Mouse (Mus musculus) brain, embryonic 14.5 days (tissue): ENCODE measurements around the gene Usp7. TPM values are rescaled to one million over a fixed set of nuclear protein-coding genes. Genes with fewer than 3 reads are reported as not detected.

Experiments
- DNase-seq: peaks from one replicate; pipeline ENCODE4 v3.0.0-alpha.2; 2011; ENCODE audit warnings: low read depth
- CTCF ChIP-seq: fragments of 200-500 bp; IDR thresholded peaks from 2 replicates; pipeline ENCODE4 v1.5.1; 2012; ENCODE audit warnings: inconsistent platforms, mild to moderate bottlenecking, moderate library complexity, borderline replicate concordance; ENCODE audit not compliant: insufficient read depth, insufficient read length; ENCODE audit errors: extremely low read depth
- POLR2A ChIP-seq: fragments of 200-500 bp; IDR thresholded peaks from 2 replicates; pipeline ENCODE4 v1.6.1; 2012; ENCODE audit warnings: mild to moderate bottlenecking, inconsistent platforms, borderline replicate concordance; ENCODE audit not compliant: poor library complexity, insufficient read depth, insufficient read length, severe bottlenecking; ENCODE audit errors: extremely low read depth
- polyA plus RNA-seq: library from polyadenylated mRNA; depleted of rRNA; stranded (reverse); fragments of >200 nt; gene quantifications from 2 replicates; pipeline ENCODE4 v1.2.3, GENCODE M21; 2012

Usp7 gene
- polyA plus RNA-seq, 1 experiment = 127 TPM

DNA sequence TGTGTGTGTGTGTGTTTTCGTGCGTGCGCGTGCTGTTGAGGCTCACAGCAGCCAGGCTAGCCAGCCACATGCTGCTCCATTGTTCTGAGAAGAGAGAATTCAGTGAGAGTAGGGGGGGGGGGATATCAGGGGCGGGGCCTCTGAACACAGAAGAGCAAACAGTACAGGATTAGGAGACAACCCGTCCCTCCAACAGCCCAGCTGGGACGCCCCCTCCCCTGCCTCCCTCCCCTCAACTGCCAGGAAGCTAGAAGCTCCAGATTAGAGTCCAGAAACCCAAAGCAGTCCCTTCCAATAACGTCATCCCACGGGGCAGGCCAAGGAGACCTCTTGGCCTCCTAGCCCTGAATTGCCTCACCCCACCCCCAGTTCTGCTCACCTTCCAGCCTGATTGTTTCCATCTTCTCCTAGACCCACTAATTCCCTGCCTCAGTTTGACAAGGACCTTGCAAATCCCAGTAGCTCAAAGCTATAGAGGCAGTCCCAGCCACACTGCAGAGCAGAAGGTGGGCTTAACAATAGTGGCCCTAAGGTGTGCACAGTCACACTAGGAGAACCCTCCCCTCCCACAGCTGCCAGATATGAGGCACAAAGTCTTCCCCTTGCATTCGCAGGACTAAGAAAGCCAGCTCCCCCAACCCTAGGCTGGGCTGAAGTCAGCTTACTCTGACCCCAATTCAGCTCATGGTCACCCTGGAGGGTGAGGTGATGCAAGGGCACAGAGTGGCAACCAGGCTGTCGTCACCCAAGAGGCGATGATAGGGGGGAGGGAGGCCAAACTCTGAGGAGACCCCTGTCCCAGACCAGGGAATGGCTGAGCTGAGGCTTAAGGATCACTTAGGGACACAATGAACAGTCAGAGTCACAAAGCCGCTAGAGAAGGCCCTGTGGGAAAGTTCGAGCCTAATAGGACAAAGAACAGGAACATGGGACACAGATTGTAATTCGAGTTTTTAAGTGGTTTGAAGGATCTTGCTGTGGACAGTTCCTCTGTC is 121.8 kb downstream of the Usp7 start:
- TF ChIP-seq POLR2A = no peak
- TF ChIP-seq CTCF = no peak
- DNase-seq = peak; percentile 85

DNA sequence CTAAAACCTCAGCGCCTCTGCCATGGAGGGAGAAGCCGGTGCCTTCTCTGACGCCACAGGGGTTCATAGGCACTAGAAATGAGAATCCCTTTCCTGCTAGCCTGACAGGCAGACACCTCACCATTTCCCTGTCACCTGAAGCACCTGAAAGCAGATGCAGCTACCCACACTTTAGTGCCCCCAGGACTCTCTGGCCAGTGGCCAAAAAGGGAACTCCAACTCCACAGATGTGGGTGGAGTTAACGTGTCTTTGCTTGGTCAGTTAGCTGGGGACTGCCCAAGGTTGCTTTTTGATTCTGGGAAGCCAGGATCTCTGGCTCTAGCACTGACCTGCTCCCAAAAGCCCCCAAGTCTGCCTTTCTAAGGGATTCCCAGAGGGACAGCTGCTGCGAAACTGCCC is 122.7 kb downstream of the Usp7 start:
- TF ChIP-seq CTCF = no peak
- no peak for TF ChIP-seq POLR2A
- DNase-seq = peak; percentile 12

DNA sequence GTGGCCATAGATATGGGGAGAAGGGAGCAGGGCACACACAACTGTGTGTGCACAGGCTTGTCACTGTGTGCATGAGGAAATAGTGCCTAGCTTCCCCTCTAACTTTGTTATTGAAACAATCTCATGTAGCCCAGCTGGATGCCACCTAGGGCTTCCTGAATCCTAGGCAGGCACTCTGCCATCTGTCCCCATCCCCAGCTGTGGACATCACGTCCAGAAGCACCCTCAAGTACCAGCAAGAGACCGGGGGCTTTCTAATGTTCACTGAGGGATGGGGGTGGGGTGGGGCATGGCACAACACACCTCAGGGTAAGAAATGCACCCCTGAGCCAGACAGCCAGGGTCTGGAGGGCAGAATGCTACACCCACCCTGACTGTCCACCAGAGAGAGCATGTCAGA is 123.7 kb downstream of the Usp7 start:
- no peak for DNase-seq
- TF ChIP-seq CTCF (no peak), POLR2A (no peak)

DNA sequence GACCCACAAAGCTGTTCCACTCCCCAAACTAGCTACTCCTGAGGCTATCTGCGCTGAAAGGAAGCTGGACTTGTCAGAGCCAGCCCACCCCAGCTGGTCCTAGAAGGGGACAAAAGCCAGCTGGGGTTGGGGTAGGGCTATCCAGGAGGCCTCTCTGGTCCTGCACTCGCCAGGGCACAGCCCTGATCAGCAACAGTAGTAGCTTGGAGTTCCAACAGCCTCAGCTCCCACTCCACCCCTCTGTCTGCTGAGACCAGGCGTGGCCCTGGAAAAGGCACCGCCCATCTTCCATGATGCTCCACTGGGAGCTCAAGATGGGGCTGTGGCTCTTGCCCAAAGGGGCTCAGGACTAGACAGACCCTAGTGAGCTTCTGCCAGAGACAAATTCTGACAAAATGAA is 124.3 kb downstream of the Usp7 start:
- TF ChIP-seq POLR2A = no peak
- DNase-seq = no peak

DNA sequence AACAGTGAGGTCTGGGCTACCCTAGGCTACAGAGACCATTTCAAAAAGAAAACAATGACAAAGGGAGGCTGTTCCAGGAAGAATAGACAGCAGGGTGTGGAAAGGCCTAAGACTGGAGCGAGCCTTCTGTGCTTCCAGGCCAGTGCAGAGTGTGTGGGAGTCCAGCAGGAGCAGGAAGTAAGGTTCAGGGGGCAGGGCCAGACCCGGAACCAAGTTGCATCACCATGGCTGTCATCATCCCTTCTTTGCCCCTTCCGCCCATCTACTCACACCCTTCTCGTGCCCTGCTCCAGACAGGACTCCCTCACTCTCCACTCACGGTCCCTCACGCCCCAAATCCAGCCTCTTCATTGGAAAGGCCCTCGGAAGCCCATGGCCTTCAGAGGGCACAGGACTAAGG is 124.8 kb downstream of the Usp7 start:
- no peak for DNase-seq
- TF ChIP-seq CTCF = no peak
- no peak for TF ChIP-seq POLR2A

DNA sequence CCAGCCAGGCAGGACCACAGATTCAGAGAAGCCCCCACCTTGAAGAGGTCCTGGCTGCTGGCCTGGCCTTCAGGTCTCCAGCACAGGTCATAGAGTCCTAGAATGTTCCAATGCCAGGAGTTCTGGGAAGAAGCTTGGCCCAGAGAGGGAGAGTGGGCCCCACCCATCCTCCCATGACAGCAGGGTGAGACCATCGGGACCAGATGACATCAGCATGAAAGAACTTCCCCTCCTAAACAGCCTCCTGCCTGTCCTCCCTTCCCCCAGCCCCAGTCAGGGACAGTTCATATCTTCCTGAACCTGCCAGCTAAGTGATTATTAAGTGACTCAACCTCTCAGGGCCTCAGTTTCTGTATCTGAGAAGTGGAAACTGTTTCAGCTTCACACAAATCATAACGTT is 125.7 kb downstream of the Usp7 start:
- no peak for DNase-seq
- TF ChIP-seq CTCF = no peak
- TF ChIP-seq POLR2A = no peak

DNA sequence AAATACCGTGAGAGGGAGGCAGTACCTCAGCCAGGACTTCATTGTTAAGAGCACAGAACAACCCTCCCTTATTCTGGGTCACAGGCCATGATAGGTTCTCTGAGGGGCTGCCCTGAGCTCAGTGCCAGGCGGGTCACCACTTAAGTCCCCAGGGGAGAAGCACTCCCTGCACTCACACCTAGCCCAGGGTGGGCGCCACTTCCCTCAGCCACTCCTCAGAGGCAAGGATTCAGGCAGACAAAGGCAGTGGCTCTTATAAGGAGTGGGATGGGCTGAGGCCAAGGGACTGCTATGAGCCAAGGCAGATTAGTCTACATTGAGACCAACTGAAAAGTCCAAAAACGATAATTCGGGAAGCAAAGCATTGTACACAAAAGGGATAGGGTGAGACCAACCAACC is 126.7 kb downstream of the Usp7 start:
- no peak for TF ChIP-seq CTCF
- TF ChIP-seq POLR2A = no peak
- DNase-seq = no peak

DNA sequence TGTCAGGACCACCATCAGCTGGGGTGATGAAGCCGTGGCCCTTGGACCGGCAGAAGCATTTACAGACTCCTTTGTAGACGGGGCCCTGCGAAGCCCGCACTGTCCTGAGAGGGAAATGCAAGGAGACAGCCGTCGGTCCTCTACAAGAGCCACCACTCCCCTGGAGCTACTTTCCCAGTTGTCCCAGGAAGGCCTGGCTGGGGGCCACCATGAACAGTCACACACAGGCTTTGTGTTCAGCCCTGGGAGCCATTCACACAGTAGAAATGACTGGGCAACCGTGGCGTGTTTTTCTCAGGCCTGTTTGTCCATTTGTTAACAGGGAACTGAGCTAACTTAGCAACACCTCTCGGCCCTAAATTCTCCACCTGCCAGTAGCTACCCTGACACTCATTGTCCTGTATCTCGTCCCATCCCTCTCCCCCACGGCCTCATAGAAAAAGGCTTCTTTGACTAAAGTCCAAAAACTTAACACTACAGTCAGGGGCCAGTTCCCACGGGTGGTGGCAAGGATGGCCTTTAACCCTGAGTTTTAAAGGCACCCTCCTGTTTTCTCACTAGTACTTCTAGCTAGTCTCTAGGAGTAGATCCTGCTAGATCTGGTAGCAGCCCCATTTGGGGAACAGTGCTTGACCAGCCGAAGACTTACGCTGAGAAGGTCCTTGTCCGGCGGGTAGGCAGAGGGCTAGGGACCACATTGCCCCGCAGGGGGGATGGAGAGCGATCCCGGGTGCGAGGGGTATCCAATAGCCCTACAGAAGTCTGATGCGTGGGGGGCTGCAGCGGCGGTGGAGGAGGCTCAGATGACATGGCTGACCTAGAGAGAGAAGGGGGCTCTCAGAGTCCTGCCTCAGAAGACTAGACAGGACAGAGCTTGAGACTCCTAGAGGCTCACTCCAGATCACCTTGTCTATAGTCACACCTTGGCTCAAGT is 128.2 kb downstream of the Usp7 start:
- peak; percentile 16 for DNase-seq
- TF ChIP-seq POLR2A (no peak), CTCF (no peak)

DNA sequence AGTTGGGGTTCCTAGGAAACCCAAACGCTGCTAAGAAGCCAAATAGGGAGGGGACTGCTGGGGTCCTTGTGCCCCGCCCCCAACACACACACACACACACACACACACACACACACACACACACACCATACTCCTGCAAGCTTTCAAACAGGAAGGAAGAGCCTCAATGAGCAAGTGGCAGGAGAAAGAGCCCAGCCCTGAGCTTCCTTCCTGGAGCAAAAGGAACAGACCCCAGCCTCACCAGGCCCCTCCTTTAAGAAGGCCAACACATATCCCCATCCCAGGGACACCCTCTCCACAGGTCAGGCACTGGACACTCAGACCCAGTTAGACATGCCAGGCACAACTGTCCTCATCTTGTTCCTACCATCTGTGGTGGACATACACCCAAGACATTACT is 129.1 kb downstream of the Usp7 start:
- no peak for DNase-seq
- TF ChIP-seq CTCF (no peak), POLR2A (no peak)

DNA sequence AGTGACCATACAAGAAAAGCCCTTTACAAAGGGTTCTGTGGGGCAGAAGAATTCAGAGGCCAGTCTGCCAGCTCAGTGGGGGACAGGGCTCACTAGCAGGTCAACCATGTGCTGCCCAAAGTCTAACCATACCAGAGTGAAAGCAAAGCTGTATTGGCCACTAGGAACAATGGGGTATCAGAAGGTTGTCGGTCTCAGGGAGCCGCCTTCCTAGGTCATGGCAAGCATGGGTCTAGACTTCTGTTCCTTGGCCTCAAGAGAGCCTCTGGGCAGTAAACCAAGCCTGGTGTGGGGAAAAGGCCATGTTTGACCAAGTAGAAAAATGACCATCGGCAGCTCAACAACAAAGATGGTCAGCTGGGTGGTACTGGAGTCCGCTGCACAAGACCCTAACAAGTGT is 133.3 kb downstream of the Usp7 start:
- no peak for DNase-seq
- TF ChIP-seq CTCF (no peak), POLR2A (no peak)

DNA sequence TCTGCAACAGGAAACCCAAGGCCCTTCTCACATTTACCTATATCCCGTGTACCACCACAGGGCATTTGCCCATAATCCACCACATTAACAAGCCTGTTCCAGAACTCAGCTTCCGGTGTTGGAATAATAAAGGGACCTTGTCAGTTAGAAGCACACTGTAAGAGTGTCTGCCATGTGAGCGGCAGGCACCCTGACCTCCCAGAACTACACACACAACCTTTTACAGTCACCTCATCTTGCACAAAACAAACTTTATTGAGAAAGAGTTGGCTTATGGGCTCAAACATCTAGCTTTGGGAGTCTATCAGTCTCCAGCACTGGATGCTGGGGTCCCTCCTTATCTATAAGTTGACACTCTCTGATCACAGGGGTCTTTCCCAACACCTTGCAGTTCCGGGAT is 133.8 kb downstream of the Usp7 start:
- no peak for DNase-seq
- TF ChIP-seq POLR2A (no peak), CTCF (no peak)

DNA sequence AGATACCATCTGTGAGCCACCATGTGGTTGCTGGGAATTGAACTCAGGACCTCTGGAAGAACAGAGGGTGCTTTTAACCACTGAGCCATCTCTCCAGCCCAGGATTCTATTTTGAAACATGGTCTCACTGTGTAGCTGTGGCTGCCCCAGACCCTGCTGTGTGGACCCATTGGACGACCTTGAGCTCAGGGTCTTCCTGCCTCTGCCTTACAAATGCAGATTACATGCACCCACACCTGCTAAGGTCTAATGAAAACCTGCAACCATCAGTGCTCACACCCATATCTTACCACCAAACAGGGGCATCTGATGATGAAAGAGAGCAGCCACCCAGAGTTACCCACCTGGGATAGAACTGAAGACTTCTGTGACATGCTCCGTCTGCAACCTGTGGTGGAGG is 135.9 kb downstream of the Usp7 start:
- TF ChIP-seq POLR2A (no peak), CTCF (no peak)
- DNase-seq = no peak

DNA sequence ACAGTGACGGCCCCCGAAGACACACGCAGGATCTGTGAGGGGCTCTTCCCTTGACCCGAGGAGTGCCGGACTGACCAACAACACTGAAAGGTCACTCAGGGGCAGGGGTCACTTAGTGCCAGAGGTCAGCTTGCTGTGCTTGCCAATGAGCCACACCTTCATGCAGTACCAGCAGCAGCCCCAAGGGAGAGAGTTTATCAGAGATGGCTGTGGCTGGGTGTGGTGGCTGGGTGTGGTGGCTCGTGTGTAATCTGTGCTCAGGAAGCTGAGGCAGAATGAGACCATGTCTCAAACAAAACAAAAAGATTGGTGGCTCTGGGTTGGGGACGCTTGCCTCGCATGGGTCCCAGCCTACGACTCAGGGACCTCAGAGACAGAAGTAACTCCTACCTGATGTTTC is 136.5 kb downstream of the Usp7 start:
- no peak for DNase-seq
- TF ChIP-seq CTCF (no peak), POLR2A (no peak)

DNA sequence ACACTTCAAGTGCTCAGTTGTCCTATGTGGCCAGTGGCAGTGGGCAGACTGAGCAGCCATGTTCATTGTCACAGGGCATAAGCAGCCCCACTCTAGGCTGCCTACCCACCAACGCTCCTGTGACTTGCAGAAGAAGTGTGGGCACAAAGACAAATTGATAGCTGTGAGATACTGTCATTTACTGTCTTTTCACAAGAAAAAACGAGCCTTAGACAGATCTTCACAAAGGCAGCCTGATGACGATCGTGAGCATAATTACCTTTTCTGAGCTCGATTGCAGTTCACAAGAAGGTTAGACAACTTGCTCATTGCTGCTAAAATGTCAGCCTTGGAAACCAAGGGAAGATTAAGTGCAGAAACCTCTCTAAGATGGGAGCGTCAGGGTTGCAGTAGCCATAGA is 137.0 kb downstream of the Usp7 start:
- no peak for TF ChIP-seq CTCF
- TF ChIP-seq POLR2A = no peak
- no peak for DNase-seq

DNA sequence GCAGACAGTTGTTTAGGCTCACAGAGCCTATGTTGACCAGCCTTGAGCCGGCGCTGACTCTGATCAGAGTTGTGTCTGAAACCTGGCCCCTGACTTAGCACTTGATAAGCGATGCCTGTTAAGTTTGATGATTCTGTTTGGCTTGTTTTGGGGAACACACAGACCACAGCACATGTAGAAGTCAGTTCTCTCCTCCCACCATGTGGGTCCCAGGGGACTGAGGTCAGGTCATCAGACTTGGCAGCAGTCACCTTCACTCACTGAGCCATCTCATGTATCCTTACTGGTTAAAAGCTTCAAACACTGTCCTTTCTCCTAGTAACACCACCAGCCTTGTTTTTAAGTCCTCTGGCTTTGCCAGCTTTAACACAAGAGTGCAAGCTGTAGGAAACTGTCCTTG is 142.1 kb downstream of the Usp7 start:
- DNase-seq = no peak

More for the DNA sequence above, 142.1 kb downstream of the Usp7 start:
- TF ChIP-seq CTCF = no peak
- no peak for TF ChIP-seq POLR2A
